Mouse (Mus musculus): ENCODE results near the gene Ddx23. TPM values are rescaled to one million over a fixed set of nuclear protein-coding genes. Genes with fewer than 3 reads are reported as not detected.

The Ddx23 gene
- polyA plus RNA-seq, 1 experiment from 2014 or later = 19.7 TPM

DNA sequence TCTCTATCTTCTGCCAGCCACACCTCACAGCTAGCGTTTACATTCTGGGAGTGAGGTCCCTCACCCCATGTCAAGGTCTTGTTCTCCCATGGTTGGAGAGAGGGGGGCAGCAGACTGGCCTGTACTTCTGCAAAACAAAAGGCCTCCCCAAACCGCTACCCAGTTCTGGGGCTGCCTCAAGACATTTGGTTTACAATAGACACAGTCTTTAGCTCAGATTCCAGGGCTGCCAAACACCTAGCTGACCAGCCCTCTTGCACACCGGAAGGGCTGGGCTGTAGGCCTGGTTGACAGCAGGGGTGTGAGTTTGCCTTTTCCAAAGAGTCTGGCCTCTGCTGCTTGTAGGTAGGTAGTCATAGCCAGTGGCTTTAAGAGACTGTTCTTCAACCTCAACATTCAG, 25.5 kb downstream of the Ddx23 start:
- H3K4me2 ChIP-seq (ENCODE audit: low read length) = peak overlapping the region; percentile 84
- no peak overlapping the region for H3K9ac ChIP-seq (ENCODE audit: low read depth, low read length)
- H3K27ac ChIP-seq (ENCODE audit: low read depth, low read length) = no peak overlapping the region
- peaks cover 37% of the 10 kb centered on the region for H3K4me1 ChIP-seq (ENCODE audit: control insufficient read depth, insufficient read depth, low read depth, low read length)
- 17% methylated on average over 3 of the region's 3 CpGs for WGBS
- no peaks in the 10 kb centered on the region for H3K27me3 ChIP-seq (replicated peaks; ENCODE audit: control insufficient read depth, insufficient read depth, low read length)
- H3K9me3 ChIP-seq (ENCODE audit: control insufficient read depth, low read length) = no peaks in the 10 kb centered on the region
- ATAC-seq = no peak
- peaks cover 18% of the 10 kb centered on the region for H3K36me3 ChIP-seq (ENCODE audit: control insufficient read depth, insufficient read depth, low read length)
- no peak overlapping the region for H3K4me3 ChIP-seq (ENCODE audit: low read length)

DNA sequence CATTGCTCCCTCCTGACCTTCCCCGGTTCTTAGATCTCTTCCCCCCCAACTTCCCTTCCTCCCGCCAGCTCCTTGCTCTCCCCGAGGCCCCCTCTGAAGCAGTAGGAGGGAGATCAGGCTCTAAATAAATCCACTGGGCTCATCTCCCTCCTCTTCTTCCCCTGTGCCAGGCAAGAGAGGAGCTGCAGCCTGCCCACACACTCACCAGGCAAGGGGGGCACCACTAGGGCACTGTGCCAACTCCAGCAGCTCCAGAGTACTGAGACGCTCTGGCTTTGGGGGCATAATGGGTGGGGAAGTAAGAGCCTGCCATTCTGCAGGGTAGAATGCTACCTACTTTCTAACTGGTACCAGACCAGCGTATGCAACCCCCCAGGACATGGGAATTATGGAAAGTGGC, 26.2 kb downstream of the Ddx23 start:
- WGBS = 18% methylated on average over 5 of the region's 5 CpGs
- no peak overlapping the region for H3K27ac ChIP-seq (ENCODE audit: low read depth, low read length)
- H3K27me3 ChIP-seq (replicated peaks; ENCODE audit: control insufficient read depth, insufficient read depth, low read length) = no peaks in the 10 kb centered on the region
- H3K36me3 ChIP-seq (ENCODE audit: control insufficient read depth, insufficient read depth, low read length) = peaks cover 14% of the 10 kb centered on the region
- peak overlapping the region; percentile 75 for H3K4me3 ChIP-seq (ENCODE audit: low read length)
- H3K4me2 ChIP-seq (ENCODE audit: low read length) = peak overlapping the region; percentile 84
- H3K9me3 ChIP-seq (ENCODE audit: control insufficient read depth, low read length) = no peaks in the 10 kb centered on the region
- ATAC-seq = no peak
- peaks cover 42% of the 10 kb centered on the region for H3K4me1 ChIP-seq (ENCODE audit: control insufficient read depth, insufficient read depth, low read depth, low read length)
- peak overlapping the region; percentile 91 for H3K9ac ChIP-seq (ENCODE audit: low read depth, low read length)

DNA sequence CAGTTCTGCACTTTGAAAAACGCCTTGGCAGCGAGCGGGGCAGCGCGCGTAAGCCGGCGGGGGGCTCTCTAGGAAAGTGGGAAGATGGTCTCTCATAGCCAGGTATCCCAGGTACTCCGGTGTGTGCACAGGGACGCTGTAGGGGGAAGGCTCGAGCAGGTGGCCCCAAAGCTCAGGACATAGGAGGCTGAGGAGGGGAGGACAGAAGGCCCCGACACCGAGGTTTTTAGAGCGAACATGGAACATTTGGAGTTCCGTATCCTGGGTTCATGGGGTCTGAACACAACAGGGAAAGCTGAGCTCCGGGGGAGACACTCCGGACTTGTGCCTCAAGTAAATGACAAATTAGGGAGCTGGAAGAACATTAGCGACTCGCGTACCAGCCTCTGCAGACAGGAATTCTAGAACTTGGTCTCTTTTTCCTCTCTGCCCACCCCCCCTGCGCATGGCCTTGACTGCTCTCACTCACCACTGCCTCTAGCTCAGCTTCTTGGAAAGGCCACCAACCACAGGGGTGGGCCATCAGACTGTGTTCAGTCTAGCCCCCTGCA, 27.3 kb downstream of the Ddx23 start:
- Histone ChIP-seq H3K36me3 (ENCODE audit: control insufficient read depth, insufficient read depth, low read length) (peaks cover 4% of the 10 kb centered on the region; the same call in 1 of the 2 replicates), H3K4me2 (ENCODE audit: low read length) (peak overlapping the region; percentile 84), H3K9me3 (ENCODE audit: control insufficient read depth, low read length) (no peaks in the 10 kb centered on the region), H3K27me3 (replicated peaks; ENCODE audit: control insufficient read depth, insufficient read depth, low read length) (no peaks in the 10 kb centered on the region), H3K4me1 (ENCODE audit: control insufficient read depth, insufficient read depth, low read depth, low read length) (peaks cover 48% of the 10 kb centered on the region), H3K9ac (ENCODE audit: low read depth, low read length) (peak overlapping the region; percentile 91), H3K4me3 (ENCODE audit: low read length) (peak overlapping the region; percentile 75), H3K27ac (ENCODE audit: low read depth, low read length) (peak overlapping the region; percentile 93)
- 0 out of 2 replicates have a peak, but pooled peaks have one; percentile 5 for ATAC-seq
- WGBS = 2% methylated on average over 21 of the region's 21 CpGs

DNA sequence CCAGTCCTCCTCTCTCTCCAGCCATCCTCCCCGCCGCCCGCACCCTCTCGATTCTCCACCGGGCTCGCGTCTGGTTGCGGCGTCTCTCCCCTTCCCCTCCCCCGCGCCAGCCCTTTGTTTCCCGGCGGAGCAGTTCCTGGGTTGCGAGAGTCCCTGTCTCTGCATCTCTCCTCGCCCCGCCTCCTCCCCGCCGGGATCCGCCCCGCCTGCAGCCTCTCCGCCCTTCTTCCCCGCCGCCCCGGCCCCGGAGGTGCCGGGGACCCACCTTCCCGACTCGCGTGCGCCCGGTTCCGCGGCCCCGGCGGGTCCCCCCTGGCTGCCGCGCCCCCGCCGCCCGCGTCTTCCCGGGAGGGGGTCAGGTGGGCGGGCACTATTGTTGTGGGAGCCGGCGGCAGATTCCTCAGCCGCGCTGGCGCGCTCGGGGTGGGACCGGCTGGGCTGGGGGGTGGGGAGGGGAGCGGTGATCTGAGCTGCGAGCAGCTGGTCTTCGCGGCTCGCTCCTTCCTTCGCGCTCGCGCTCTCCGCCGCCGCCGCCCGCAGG, 28.1 kb downstream of the Ddx23 start:
- WGBS = 1% methylated on average over 55 of the region's 65 CpGs
- Histone ChIP-seq H3K4me1 (ENCODE audit: control insufficient read depth, insufficient read depth, low read depth, low read length) (peaks cover 48% of the 10 kb centered on the region), H3K27me3 (replicated peaks; ENCODE audit: control insufficient read depth, insufficient read depth, low read length) (peaks cover 4% of the 10 kb centered on the region)

DNA sequence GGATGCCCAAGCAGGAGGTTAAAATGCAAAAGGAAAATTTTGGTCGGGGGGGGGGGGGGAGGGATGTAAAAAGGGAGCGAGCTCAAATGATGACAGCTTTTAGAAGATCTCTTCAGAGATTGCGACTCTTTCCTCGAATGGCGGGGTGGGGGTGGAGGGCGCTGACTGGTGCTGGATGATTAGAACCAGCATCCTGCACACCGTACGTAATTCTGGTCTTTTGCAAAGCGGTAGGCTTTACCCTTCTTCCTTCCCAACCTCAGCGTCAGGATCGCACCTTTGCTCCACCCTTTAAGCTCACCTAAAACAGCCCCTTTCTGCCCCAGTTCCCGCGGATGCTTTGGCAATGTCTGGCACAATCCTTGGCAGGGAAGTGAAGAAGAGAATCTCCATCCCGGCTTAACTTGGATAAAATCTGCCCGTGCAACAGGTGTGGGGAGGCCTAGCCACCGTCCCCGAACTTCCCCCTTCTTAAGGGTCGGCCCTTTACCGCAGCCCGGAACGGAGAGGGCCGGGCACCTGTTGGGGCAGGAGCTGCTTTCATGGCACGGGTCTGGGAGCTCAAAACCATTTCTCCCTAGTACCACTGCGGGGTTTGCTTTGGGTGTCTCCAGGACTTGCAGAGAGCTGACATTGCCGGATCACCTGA, 28.7 kb downstream of the Ddx23 start:
- peaks cover 53% of the 10 kb centered on the region for H3K4me1 ChIP-seq (ENCODE audit: control insufficient read depth, insufficient read depth, low read depth, low read length)
- peaks cover 4% of the 10 kb centered on the region for H3K27me3 ChIP-seq (replicated peaks; ENCODE audit: control insufficient read depth, insufficient read depth, low read length)
- H3K4me2 ChIP-seq (ENCODE audit: low read length) = peak overlapping the region; percentile 84
- 0% methylated on average over 24 of the region's 25 CpGs for WGBS
- H3K27ac ChIP-seq (ENCODE audit: low read depth, low read length) = peak overlapping the region; percentile 93
- H3K9me3 ChIP-seq (ENCODE audit: control insufficient read depth, low read length) = no peaks in the 10 kb centered on the region
- H3K9ac ChIP-seq (ENCODE audit: low read depth, low read length) = peak overlapping the region; percentile 91
- no peaks in the 10 kb centered on the region for H3K36me3 ChIP-seq (ENCODE audit: control insufficient read depth, insufficient read depth, low read length)
- peak overlapping the region; percentile 75 for H3K4me3 ChIP-seq (ENCODE audit: low read length)
- ATAC-seq = no peak; the same call in 1 of the 2 replicates

More for the DNA sequence above, 28.1 kb downstream of the Ddx23 start:
- H3K9me3 ChIP-seq (ENCODE audit: control insufficient read depth, low read length) = no peaks in the 10 kb centered on the region
- peak overlapping the region; percentile 84 for H3K4me2 ChIP-seq (ENCODE audit: low read length)
- H3K4me3 ChIP-seq (ENCODE audit: low read length) = peak overlapping the region; percentile 75
- H3K9ac ChIP-seq (ENCODE audit: low read depth, low read length) = peak overlapping the region; percentile 91
- H3K36me3 ChIP-seq (ENCODE audit: control insufficient read depth, insufficient read depth, low read length) = no peaks in the 10 kb centered on the region
- peak overlapping the region; percentile 93 for H3K27ac ChIP-seq (ENCODE audit: low read depth, low read length)
- ATAC-seq = peak; percentile 69

DNA sequence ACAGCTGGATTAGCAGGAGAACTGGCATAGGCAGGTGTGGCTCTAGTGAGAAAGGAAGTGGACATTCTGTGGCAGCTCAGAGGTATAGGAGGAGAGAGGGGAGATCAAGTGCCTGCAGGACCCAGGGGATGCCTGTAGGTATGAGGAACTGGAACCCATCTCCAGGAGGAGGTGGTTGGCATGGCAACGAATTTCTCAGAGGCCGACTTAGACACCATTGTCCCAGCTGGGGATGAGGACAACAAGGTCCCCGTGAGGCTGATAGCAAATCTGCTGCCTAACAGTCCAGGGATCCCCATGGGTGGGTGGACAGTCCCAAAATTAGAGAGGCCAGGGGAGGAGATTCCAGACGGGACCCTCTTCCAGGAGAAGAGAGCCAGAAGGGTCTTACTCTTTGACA, 29.8 kb downstream of the Ddx23 start:
- ATAC-seq = no peak
- WGBS = 1% methylated on average over 4 of the region's 4 CpGs
- Histone ChIP-seq H3K9me3 (ENCODE audit: control insufficient read depth, low read length) (no peaks in the 10 kb centered on the region), H3K4me3 (ENCODE audit: low read length) (peak overlapping the region; percentile 75), H3K9ac (ENCODE audit: low read depth, low read length) (peak overlapping the region; percentile 66), H3K4me2 (ENCODE audit: low read length) (peak overlapping the region; percentile 84), H3K4me1 (ENCODE audit: control insufficient read depth, insufficient read depth, low read depth, low read length) (peaks cover 63% of the 10 kb centered on the region), H3K36me3 (ENCODE audit: control insufficient read depth, insufficient read depth, low read length) (no peaks in the 10 kb centered on the region), H3K27me3 (replicated peaks; ENCODE audit: control insufficient read depth, insufficient read depth, low read length) (peaks cover 4% of the 10 kb centered on the region), H3K27ac (ENCODE audit: low read depth, low read length) (peak overlapping the region; percentile 74; the same call in 1 of the 2 replicates)

DNA sequence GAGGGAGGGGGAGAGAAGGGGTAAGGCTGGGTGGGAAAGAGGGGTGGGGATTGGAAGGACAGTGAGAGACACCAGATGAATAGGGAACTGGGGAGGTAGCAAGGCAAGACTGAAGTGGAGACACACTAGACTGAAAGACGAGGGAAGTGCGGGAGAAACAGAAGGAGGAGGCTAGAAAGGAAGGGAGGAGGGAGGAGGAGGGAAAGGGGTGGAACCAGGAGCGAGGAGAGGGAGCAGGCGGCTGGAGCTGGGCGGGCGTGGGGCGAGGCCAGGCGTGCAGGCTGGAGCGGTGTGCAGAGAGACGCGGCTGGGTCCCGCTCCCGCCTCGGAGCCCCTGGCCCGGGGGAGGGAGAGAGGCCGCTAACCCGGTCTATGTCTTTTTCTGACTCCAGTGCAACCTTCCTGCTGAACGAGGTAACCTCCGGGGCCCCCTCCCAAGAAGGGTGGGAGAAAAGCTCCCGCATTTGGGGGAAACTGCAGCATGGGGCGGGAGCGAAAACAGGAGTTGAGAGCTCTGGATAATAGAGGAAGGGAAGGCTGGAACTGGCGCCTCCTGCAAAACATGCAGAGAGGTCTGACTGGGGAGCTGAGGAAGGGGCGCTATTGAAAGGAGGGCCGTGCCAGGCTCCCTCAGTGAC, 30.5 kb downstream of the Ddx23 start:
- Histone ChIP-seq H3K4me3 (ENCODE audit: low read length) (peak overlapping the region; percentile 75), H3K9me3 (ENCODE audit: control insufficient read depth, low read length) (no peaks in the 10 kb centered on the region), H3K27ac (ENCODE audit: low read depth, low read length) (peak overlapping the region; percentile 74), H3K36me3 (ENCODE audit: control insufficient read depth, insufficient read depth, low read length) (no peaks in the 10 kb centered on the region), H3K9ac (ENCODE audit: low read depth, low read length) (peak overlapping the region; percentile 66), H3K27me3 (replicated peaks; ENCODE audit: control insufficient read depth, insufficient read depth, low read length) (peaks cover 4% of the 10 kb centered on the region), H3K4me2 (ENCODE audit: low read length) (peak overlapping the region; percentile 84), H3K4me1 (ENCODE audit: control insufficient read depth, insufficient read depth, low read depth, low read length) (peaks cover 58% of the 10 kb centered on the region)
- ATAC-seq = peak; percentile 51
- under 1% methylated on average over 24 of the region's 25 CpGs for WGBS

DNA sequence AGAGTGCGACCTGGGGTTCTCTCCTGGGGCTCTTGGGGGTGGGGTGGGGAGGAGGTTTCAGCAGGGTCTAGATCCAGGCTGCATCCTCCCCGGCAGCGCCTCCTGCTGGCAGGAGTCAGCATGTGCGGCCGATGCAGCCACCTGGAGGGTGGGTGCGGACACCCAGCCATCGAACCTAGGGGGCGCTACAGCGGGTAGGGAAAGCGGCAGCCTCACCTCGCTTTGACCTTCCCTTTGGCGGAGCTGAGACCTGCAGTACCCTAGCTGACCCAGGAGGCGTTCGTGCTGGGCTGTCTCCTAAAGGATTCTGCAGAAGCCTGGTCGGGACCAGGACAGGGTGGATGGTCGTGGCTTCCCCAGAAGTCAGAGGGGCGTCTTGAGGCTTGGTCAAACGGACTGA, 31.2 kb downstream of the Ddx23 start:
- peak overlapping the region; percentile 66 for H3K9ac ChIP-seq (ENCODE audit: low read depth, low read length)
- peak overlapping the region; percentile 68 for H3K27ac ChIP-seq (ENCODE audit: low read depth, low read length)
- WGBS = under 1% methylated on average over 18 of the region's 18 CpGs
- peak overlapping the region; percentile 84 for H3K4me2 ChIP-seq (ENCODE audit: low read length)
- no peaks in the 10 kb centered on the region for H3K36me3 ChIP-seq (ENCODE audit: control insufficient read depth, insufficient read depth, low read length)
- peaks cover 4% of the 10 kb centered on the region for H3K27me3 ChIP-seq (replicated peaks; ENCODE audit: control insufficient read depth, insufficient read depth, low read length)
- ATAC-seq = peak; percentile 14
- H3K4me3 ChIP-seq (ENCODE audit: low read length) = peak overlapping the region; percentile 75
- H3K4me1 ChIP-seq (ENCODE audit: control insufficient read depth, insufficient read depth, low read depth, low read length) = peaks cover 50% of the 10 kb centered on the region
- H3K9me3 ChIP-seq (ENCODE audit: control insufficient read depth, low read length) = no peaks in the 10 kb centered on the region

DNA sequence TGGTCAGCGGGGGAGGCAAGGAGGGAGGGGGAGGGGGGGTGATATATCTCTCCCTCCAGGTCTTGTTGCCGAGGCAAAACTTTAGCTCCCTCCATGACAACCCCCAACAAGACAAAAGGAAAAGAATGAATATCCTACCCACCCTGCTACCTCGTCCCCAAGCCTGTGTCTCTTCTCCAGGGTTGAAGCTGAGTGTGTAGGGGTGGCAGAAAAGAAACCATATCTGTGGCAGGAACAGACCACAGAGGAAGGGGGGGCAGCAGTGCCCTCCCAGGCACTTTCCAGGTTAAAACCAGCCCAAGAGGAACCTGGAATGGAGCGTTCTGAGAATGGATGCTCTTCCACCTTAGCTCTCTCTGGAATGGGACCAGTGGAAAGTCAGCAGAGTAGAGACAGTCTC, 32.2 kb downstream of the Ddx23 start, which contains the start of gene Cacnb3:
TSS of gene Cacnb3 (plus strand) at position 301 of the 400 bp plus-strand sequence.
- no peak for ATAC-seq
- Histone ChIP-seq H3K9me3 (ENCODE audit: control insufficient read depth, low read length) (no peaks in the 10 kb centered on the region), H3K9ac (ENCODE audit: low read depth, low read length) (peak within 1 kb of the TSS; percentile 66), H3K4me2 (ENCODE audit: low read length) (peak within 1 kb of the TSS; percentile 84), H3K4me1 (ENCODE audit: control insufficient read depth, insufficient read depth, low read depth, low read length) (peaks cover 41% of the 10 kb centered on the region), H3K27me3 (replicated peaks; ENCODE audit: control insufficient read depth, insufficient read depth, low read length) (peaks cover 4% of the 10 kb centered on the region), H3K36me3 (ENCODE audit: control insufficient read depth, insufficient read depth, low read length) (no peaks in the 10 kb centered on the region), H3K27ac (ENCODE audit: low read depth, low read length) (peak within 1 kb of the TSS; percentile 68; the same call in 1 of the 2 replicates), H3K4me3 (ENCODE audit: low read length) (peak within 1 kb of the TSS; percentile 75)
- 46% methylated on average over 3 of the region's 4 CpGs for WGBS

All from hindbrain, embryonic 16.5 days (tissue).